In the genomic region with DNA sequence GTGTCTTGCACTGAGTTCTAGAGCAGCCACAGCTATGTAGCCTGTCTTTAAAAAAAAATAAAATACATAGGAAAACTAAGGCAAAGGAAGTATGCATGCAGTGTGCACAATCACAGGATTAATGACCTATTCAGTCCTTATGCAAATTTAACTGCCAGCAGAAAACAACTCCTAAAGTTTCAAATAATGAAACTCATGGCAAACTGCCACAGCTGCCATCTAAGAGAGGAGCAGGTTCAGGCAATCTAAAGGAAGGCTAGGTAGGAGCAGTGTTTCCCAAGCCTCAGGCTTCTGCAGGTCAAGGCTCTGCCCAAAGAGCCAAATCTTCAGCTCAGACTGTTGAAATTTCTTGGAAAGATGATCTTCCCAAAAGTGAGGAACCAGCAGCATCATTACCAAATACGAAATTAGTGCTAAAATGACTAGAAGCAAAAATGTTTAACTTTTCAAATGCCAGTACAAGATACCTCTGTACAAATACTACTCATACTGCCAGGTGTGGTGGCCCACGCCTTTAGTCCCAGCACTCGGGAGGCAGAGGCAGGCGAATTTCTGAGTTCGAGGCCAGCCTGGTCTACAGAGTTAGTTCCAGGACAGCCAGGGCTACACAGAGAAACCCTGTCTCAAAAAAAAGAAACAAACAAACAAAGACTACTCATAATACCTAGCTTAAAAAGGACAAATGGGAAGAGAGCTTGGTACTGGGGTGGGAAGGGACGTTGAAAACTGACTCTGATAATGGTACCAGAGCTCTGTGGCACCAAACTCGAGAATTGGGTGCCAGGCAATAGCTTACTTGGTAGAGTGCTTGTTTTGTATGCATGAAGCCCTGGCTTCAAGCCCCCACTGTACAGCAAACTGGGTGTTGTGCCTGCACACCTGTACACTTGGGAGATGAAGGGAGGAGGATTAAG, we compare ENCODE assay signal across 8 mouse cellular contexts. TPM values are rescaled to one million over a fixed set of nuclear protein-coding genes. Genes with fewer than 3 reads are reported as not detected.
DNase-seq lines count a peak whose midpoint lies in the region; ATAC-seq and TF ChIP-seq lines count a peak whose summit lies in the region.

No protein-coding gene starts in this region.

- peak overlapping the region; percentile 99 for H3K9ac ChIP-seq in lung, embryonic 14.5 days
- peak overlapping the region; percentile 97; the same call in 1 of the 2 replicates for H3K9ac ChIP-seq in forebrain, embryonic 14.5 days (ENCODE audit: low read length)
- H3K9ac ChIP-seq in neural tube, embryonic 14.5 days (replicated peaks; ENCODE audit: low read depth, low read length): no peak overlapping the region

- TF ChIP-seq CTCF in lung, embryonic 14.5 days (IDR thresholded peaks at IDR 0.05; ENCODE audit: low read depth): no peak

- peak overlapping the region; percentile 99 for H3K4me3 ChIP-seq in lung, embryonic 14.5 days (ENCODE audit: low read depth, low read length)
- peak overlapping the region; percentile 99; the same call in 1 of the 2 replicates for H3K4me3 ChIP-seq in forebrain, embryonic 14.5 days (ENCODE audit: low read depth, low read length)
- peak overlapping the region; percentile 97; the same call in 1 of the 2 replicates for H3K4me3 ChIP-seq in neural tube, embryonic 14.5 days (ENCODE audit: low read depth, low read length)

- WGBS in lung, embryonic 14.5 days: 85% methylated on average over 7 of the region's 7 CpGs
- WGBS in forebrain, embryonic 14.5 days: 83% methylated on average over 7 of the region's 7 CpGs
- 91% methylated on average over 7 of the region's 7 CpGs for whole genome bisulfite sequencing in neural tube, embryonic 14.5 days

- ATAC-seq in lung, embryonic 14.5 days (ENCODE audit: insufficient read depth): no peak
- no peak for ATAC-seq in forebrain, embryonic 14.5 days
- no peak for ATAC-seq in neural tube, embryonic 14.5 days (ENCODE audit: low read depth)

- peaks cover 7% of the 10 kb centered on the region; the same call in 1 of the 2 replicates for H3K4me1 ChIP-seq in lung, embryonic 14.5 days (ENCODE audit: insufficient read depth)
- peaks cover 25% of the 10 kb centered on the region for H3K4me1 ChIP-seq in forebrain, embryonic 14.5 days (ENCODE audit: control insufficient read depth, insufficient read depth, low read length)
- H3K4me1 ChIP-seq in neural tube, embryonic 14.5 days (ENCODE audit: control insufficient read depth, insufficient read depth, low read length): peaks cover 19% of the 10 kb centered on the region

- DNase-seq in lung, embryonic 14.5 days: no peak
- DNase-seq in lung, postnatal 36 days: no peak
- peak; percentile 40 for DNase-seq in forebrain, embryonic 14.5 days (ENCODE audit: low spot score)
- peak; percentile 33 to 43 for DNase-seq in kidney, postnatal 36 days
- no peak for DNase-seq in left cerebral cortex, adult 18-20 months (ENCODE audit: low spot score in 2 of 2)
- no peak for DNase-seq in cerebellum, postnatal 14 days
- no peak for DNase-seq in T-cell, adult 2 months (ENCODE audit: low spot score)

- H3K27ac ChIP-seq in lung, embryonic 14.5 days (ENCODE audit: low read depth): no peak overlapping the region
- no peak overlapping the region for H3K27ac ChIP-seq in forebrain, embryonic 14.5 days (ENCODE audit: low read depth, low read length)
- no peak overlapping the region for H3K27ac ChIP-seq in neural tube, embryonic 14.5 days (ENCODE audit: low read depth, low read length)

- no peaks in the 10 kb centered on the region for H3K27me3 ChIP-seq in lung, embryonic 14.5 days (ENCODE audit: insufficient read depth, low read length)
- no peaks in the 10 kb centered on the region for H3K27me3 ChIP-seq in forebrain, embryonic 14.5 days (replicated peaks; ENCODE audit: control insufficient read depth, insufficient read depth, low read length)
- no peaks in the 10 kb centered on the region for H3K27me3 ChIP-seq in neural tube, embryonic 14.5 days (ENCODE audit: control insufficient read depth, insufficient read depth, low read length)

- no peaks in the 10 kb centered on the region for H3K9me3 ChIP-seq in lung, embryonic 14.5 days (ENCODE audit: low read depth, low read length)
- no peaks in the 10 kb centered on the region for H3K9me3 ChIP-seq in forebrain, embryonic 14.5 days (replicated peaks; ENCODE audit: control insufficient read depth, low read length)
- no peaks in the 10 kb centered on the region for H3K9me3 ChIP-seq in neural tube, embryonic 14.5 days (ENCODE audit: control insufficient read depth, low read length)

- H3K4me2 ChIP-seq in lung, embryonic 14.5 days: peak overlapping the region; percentile 81
- H3K4me2 ChIP-seq in forebrain, embryonic 14.5 days (ENCODE audit: low read length): peak overlapping the region; percentile 82
- H3K4me2 ChIP-seq in neural tube, embryonic 14.5 days (ENCODE audit: low read depth, low read length): peak overlapping the region; percentile 83

- peaks cover 14% of the 10 kb centered on the region; the same call in 1 of the 2 replicates for H3K36me3 ChIP-seq in lung, embryonic 14.5 days (ENCODE audit: insufficient read depth)
- H3K36me3 ChIP-seq in forebrain, embryonic 14.5 days (ENCODE audit: control insufficient read depth, insufficient read depth, low read length): peaks cover 8% of the 10 kb centered on the region; the same call in 1 of the 2 replicates
- H3K36me3 ChIP-seq in neural tube, embryonic 14.5 days (ENCODE audit: control insufficient read depth, insufficient read depth, low read length): no peaks in the 10 kb centered on the region

RNA-seq across cellular contexts. Expression of gene Hspa4, which starts 2.1 kb away (rescaled TPM):
- 105 and 109 TPM in 2 replicates for polyA plus RNA-seq in lung, embryonic 14.5 days (2014; fragmentation: Nextera tagmentation; extraction: Ambion mirVana)
- polyA plus RNA-seq in forebrain, embryonic 14.5 days (2014; fragmentation: Nextera tagmentation; extraction: Ambion mirVana): 55.5 and 58.6 TPM in 2 replicates
- polyA plus RNA-seq in neural tube, embryonic 14.5 days (2014; fragmentation: Nextera tagmentation; extraction: Ambion mirVana): 51.7 and 53.8 TPM in 2 replicates
- total RNA-seq in left cerebral cortex, adult 18-20 months (2021): 100 to 1,000 TPM; 177 to 179 TPM

RNA-seq across cellular contexts. Expression of gene Zcchc10, which starts 26.3 kb away (rescaled TPM):
- polyA plus RNA-seq in lung, embryonic 14.5 days (2014; fragmentation: Nextera tagmentation; extraction: Ambion mirVana): 24.0 and 27.7 TPM in 2 replicates
- polyA plus RNA-seq in forebrain, embryonic 14.5 days (2014; fragmentation: Nextera tagmentation; extraction: Ambion mirVana): 16.0 and 17.0 TPM in 2 replicates
- polyA plus RNA-seq in neural tube, embryonic 14.5 days (2014; fragmentation: Nextera tagmentation; extraction: Ambion mirVana): 16.8 and 18.7 TPM in 2 replicates
- total RNA-seq in left cerebral cortex, adult 18-20 months (2021): 10 to 100 TPM; 10.5 to 12.8 TPM

RNA-seq across cellular contexts. Expression of gene Aff4, which starts 52.4 kb away (rescaled TPM):
- polyA plus RNA-seq in lung, embryonic 14.5 days (2014; fragmentation: Nextera tagmentation; extraction: Ambion mirVana): 56.5 and 62.9 TPM in 2 replicates
- 69.4 and 79.4 TPM in 2 replicates for polyA plus RNA-seq in forebrain, embryonic 14.5 days (2014; fragmentation: Nextera tagmentation; extraction: Ambion mirVana)
- polyA plus RNA-seq in neural tube, embryonic 14.5 days (2014; fragmentation: Nextera tagmentation; extraction: Ambion mirVana): 59.2 and 95.0 TPM in 2 replicates
- 100 to 1,000 TPM; 199 to 203 TPM for total RNA-seq in left cerebral cortex, adult 18-20 months (2021)

Comparison
In these comparisons a context has a peak if more than half of its experiments do, and no peak if none do; other contexts are left out.
1. DNase-seq: peak in forebrain, embryonic 14.5 days (single experiment) and kidney, postnatal 36 days (2 of 2); none in lung, embryonic 14.5 days (single experiment), lung, postnatal 36 days (single experiment), left cerebral cortex, adult 18-20 months (0 of 2), cerebellum, postnatal 14 days (0 of 2) and T-cell, adult 2 months (single experiment).
2. Peak in every context shown above with its lines, with median percentiles within 50 percentile points of each other: H3K4me2 ChIP-seq and H3K4me3 ChIP-seq.